Mouse (Mus musculus) liver, embryonic 16.5 days (tissue): ENCODE data around the gene Orai1. TPM values are rescaled to one million over a fixed set of nuclear protein-coding genes. Genes with fewer than 3 reads are reported as not detected.

Source experiments
- polyA plus RNA-seq: library from polyadenylated mRNA; unstranded; fragments of >200 nt; fragmentation: Nextera tagmentation; extraction: Ambion mirVana; gene quantifications from 2 replicates; pipeline ENCODE4 v1.2.1, GENCODE M21; 2015

The Orai1 gene
- polyA plus RNA-seq, 1 experiment from 2014 or later, result 8.4 TPM

Other genes with a start within 250 kb of the Orai1 start
- 7.6 and 8.4 TPM in 2 replicates for gene Camkk2, start 235.7 kb upstream of the Orai1 start, polyA plus RNA-seq
- 199 and 210 TPM in 2 replicates for gene Anapc5, start 193.7 kb upstream of the Orai1 start, polyA plus RNA-seq
- gene Rnf34, start 165.0 kb upstream of the Orai1 start, polyA plus RNA-seq, result 10.5 and 10.6 TPM in 2 replicates
- gene Kdm2b, start 25.3 kb upstream of the Orai1 start, polyA plus RNA-seq, result 14.4 and 15.3 TPM in 2 replicates
- gene Morn3, start 31.9 kb downstream of the Orai1 start, polyA plus RNA-seq, result not detected in 2 replicates
- gene Tmem120b, start 53.3 kb downstream of the Orai1 start, polyA plus RNA-seq, result 25.1 and 26.1 TPM in 2 replicates
- 1.7 and 2.3 TPM in 2 replicates for gene Rhof, start 117.6 kb downstream of the Orai1 start, polyA plus RNA-seq
- 3.5 and 4.1 TPM in 2 replicates for gene Setd1b, start 127.1 kb downstream of the Orai1 start, polyA plus RNA-seq
- gene Psmd9, start 154.3 kb downstream of the Orai1 start, polyA plus RNA-seq, result 63.8 and 73.2 TPM in 2 replicates
- gene Hpd, start 167.7 kb downstream of the Orai1 start, polyA plus RNA-seq, result 110 and 129 TPM in 2 replicates
- 0.08 and 0.11 TPM in 2 replicates for gene Wdr66, start 237.0 kb downstream of the Orai1 start, polyA plus RNA-seq